Mouse (Mus musculus) kidney, embryonic 16.5 days (tissue): Measurements from ENCODE around the gene Cldn15. TPM values are rescaled to one million over a fixed set of nuclear protein-coding genes. Genes with fewer than 3 reads are reported as not detected.
A peak's percentile ranks its signal among the peaks of the same experiment; 100 is the strongest.

Experiments
- ATAC-seq: fragments of 200-750 bp; cut with Nextera tagmentation; 2 replicates; pipeline ENCODE4 v1.8.0; 2017; ENCODE audit warnings: moderate TSS enrichment; ENCODE audit not compliant: low FRiP score, low TSS enrichment
- H3K27ac ChIP-seq: fragments of 300-500 bp; sonication (generic); 2 replicates; pipeline ENCODE4 v1.5.1; 2014; ENCODE audit warnings: low read length
- H3K27me3 ChIP-seq: fragments of 300-500 bp; sonication (generic); 2 replicates; pipeline ENCODE4 v1.6.1; 2014; ENCODE audit warnings: low read length, control low read depth, mixed read lengths; ENCODE audit not compliant: insufficient read depth
- H3K36me3 ChIP-seq: fragments of 300-500 bp; sonication (generic); 2 replicates; pipeline ENCODE4 v1.6.1; 2014; ENCODE audit warnings: low read length, control low read depth, mixed read lengths; ENCODE audit not compliant: insufficient read depth
- H3K4me1 ChIP-seq: fragments of 300-500 bp; sonication (generic); 2 replicates; pipeline ENCODE4 v1.6.1; 2014; ENCODE audit warnings: low read length, control low read depth, mixed read lengths; ENCODE audit not compliant: insufficient read depth
- H3K4me2 ChIP-seq: fragments of 300-500 bp; sonication (generic); replicated peaks from 2 replicates; pipeline ENCODE4 v1.6.1; 2014; ENCODE audit warnings: low read depth, low read length
- H3K4me3 ChIP-seq: fragments of 300-500 bp; sonication (generic); 2 replicates; pipeline ENCODE4 v1.5.1; 2014; ENCODE audit warnings: mild to moderate bottlenecking, low read length
- H3K9ac ChIP-seq: fragments of 300-500 bp; sonication (generic); replicated peaks from 2 replicates; pipeline ENCODE4 v1.6.1; 2014; ENCODE audit warnings: low read length
- H3K9me3 ChIP-seq: fragments of 300-500 bp; sonication (generic); 2 replicates; pipeline ENCODE4 v1.6.1; 2016; ENCODE audit warnings: low read length, control low read depth
- WGBS: fragments of 180-500 bp; shearing (Covaris S2); extraction: QIAGEN DNeasy Blood & Tissue Kit; methylation state at CpG from one replicate; pipeline ENCODE4 v1.1.7; 2014; 5-methylcytosine and 5-hydroxymethylcytosine counted together
- polyA plus RNA-seq: library from polyadenylated mRNA; unstranded; fragments of >200 nt; fragmentation: Nextera tagmentation; extraction: Ambion mirVana; gene quantifications from 2 replicates; pipeline ENCODE4 v1.2.1, GENCODE M21; 2015

The Cldn15 gene
- 4.0 and 4.9 TPM in 2 replicates for polyA plus RNA-seq

- peak within 1 kb of the TSS; percentile 21 for H3K4me2 ChIP-seq
Measured at GRCm38 (mm10) chr5:136966331-136966730, at the start of gene Cldn15. Cldn15 (plus strand) TSS chr5:136966616.

DNA sequence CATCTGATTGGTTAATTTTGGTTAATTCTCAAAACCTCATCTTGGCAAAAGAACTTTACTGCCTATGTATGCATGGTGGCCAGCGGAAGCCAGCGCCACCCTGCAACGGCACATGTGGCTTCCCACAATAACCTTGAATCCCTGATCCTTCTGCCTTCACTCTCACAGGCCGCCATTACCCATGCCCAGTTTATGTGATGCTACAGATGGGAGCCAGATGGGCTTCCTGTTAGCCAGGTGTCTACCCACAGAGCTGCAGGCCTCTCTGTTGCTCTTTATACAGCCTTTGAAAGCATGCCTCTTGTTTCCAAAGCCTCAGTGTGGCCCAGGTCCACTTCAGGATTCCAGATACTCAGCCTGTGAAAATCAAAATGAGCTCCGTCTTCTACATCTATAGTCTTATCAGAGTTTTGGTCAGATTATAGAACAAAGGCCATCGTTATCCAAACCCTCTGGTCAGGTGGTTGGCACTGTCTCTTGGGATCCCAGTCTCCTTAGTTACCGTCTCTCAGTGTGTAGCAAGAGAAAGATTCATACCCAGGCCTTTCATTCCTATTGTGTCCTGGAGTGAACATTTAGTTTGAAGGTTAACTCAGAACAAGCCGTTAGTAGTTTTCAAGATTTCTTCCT lies 48.7 kb upstream of the Cldn15 start:
- H3K4me2 ChIP-seq: no peak overlapping the region
- H3K4me1 ChIP-seq: peaks cover 7% of the 10 kb centered on the region; the same call in 1 of the 2 replicates
- H3K9me3 ChIP-seq: no peaks in the 10 kb centered on the region
- no peak for ATAC-seq
- H3K4me3 ChIP-seq: no peak overlapping the region
- peaks cover 5% of the 10 kb centered on the region; the same call in 1 of the 2 replicates for H3K36me3 ChIP-seq
- H3K9ac ChIP-seq: no peak overlapping the region
- WGBS: 94% methylated on average over 8 of the region's 8 CpGs
- no peaks in the 10 kb centered on the region for H3K27me3 ChIP-seq
- no peak overlapping the region for H3K27ac ChIP-seq

More at GRCm38 (mm10) chr5:136966331-136966730, at the start of gene Cldn15:
- Histone ChIP-seq H3K27me3 (no peaks in the 10 kb centered on the region), H3K27ac (peak within 1 kb of the TSS; percentile 92), H3K9me3 (no peaks in the 10 kb centered on the region), H3K36me3 (peaks cover 21% of the 10 kb centered on the region), H3K4me1 (peaks cover 45% of the 10 kb centered on the region), H3K9ac (peak within 1 kb of the TSS; percentile 40), H3K4me3 (no peak within 1 kb of the TSS)
- peak; percentile 57 for ATAC-seq
- 23% methylated on average over 6 of the region's 6 CpGs for WGBS

DNA sequence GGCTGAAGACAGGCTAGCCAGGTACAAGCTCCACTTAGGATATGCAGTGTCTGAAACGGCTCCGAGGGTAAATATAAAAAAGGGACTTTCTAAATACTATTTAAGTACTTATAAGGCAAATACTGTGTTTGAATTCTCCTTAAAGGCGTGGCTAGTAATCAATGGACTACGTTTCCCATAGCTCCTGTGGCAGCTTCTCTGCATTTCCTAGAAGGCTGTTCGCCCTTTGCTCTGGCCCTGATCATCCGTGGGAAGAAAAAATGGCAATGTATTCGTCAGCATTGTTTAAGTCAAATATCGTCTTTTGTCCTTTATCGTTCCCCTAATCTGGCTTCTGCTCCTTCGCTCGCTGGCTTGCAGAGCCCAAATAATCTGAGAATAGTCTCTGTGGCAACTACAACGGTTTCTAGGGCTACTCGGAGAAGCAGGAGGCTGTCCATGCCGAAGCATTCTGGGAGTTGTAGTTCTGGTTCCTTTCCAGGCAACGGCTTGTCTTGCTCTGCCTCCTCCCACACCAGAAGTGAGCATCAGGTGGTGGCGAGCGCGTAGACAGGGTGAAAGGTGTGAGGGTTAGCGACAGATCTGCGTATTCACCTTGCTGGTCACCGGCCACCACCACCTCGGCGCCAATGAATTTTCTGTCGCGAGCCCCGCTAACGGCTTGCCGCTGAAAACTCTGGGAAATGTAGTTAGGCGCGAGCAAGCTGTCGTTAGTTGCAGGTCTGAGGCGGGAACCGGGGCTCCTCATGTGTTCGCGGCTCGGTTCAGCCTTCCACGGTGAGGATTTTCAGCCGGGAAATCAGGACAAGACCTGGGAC lies 47.6 kb upstream of the Cldn15 start:
- 3% methylated on average over 38 of the region's 38 CpGs for WGBS
- H3K27me3 ChIP-seq: no peaks in the 10 kb centered on the region
- H3K36me3 ChIP-seq: no peaks in the 10 kb centered on the region
- H3K9ac ChIP-seq: peak overlapping the region; percentile 76
- H3K4me3 ChIP-seq: peak overlapping the region; percentile 75
- H3K4me1 ChIP-seq: peaks cover 7% of the 10 kb centered on the region; the same call in 1 of the 2 replicates
- peak overlapping the region; percentile 93 for H3K4me2 ChIP-seq
- H3K9me3 ChIP-seq: no peaks in the 10 kb centered on the region
- H3K27ac ChIP-seq: 0 out of 2 replicates have a peak overlapping the region, but pooled peaks have one; percentile 21
- peak; percentile 90 for ATAC-seq

DNA sequence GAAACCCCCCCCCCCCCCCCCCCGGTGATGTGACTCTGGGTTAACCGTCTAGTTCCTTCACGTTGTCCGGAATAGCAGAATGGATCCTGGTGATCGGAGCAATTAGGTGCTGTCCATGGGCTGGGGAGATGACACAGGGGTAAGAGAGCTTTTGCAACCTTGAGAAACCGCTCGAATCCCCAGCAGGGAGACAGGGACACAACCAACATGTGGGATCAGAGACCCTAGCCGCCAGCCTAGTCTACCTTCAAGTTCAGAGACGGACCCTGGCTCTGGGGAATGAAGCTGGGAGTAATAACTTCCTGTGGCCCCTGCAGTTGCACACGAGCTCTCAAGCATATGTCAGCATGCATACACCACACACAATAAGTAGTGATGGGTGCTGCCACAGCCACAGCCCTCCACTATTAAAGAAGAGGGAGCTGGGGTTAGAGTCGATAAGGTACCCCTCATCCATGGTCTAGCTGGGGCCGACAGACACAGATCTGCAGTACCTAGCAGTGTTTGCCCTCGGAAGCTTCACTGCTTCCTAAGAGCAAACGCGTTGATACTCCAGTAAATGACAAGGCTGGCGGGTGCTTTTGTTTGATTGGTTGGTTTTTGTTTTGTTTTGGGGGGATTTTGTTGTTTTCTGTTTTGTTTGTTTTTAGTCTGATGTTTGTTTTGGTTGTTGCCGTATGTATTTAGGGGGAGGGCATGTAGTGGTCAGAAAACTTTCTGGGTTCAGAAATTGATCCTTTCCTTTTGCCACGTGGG lies 46.7 kb upstream of the Cldn15 start:
- Histone ChIP-seq H3K27me3 (no peaks in the 10 kb centered on the region), H3K9me3 (no peaks in the 10 kb centered on the region), H3K4me2 (peak overlapping the region; percentile 93), H3K9ac (peak overlapping the region; percentile 76), H3K36me3 (no peaks in the 10 kb centered on the region), H3K4me1 (peaks cover 7% of the 10 kb centered on the region; the same call in 1 of the 2 replicates), H3K4me3 (peak overlapping the region; percentile 75), H3K27ac (no peak overlapping the region)
- peak; percentile 14; the same call in 1 of the 2 replicates for ATAC-seq
- 20% methylated on average over 17 of the region's 18 CpGs for WGBS

GRCm38 (mm10) chr5:136922830-136923229 lies 43.6 kb upstream of the Cldn15 start:
- 0 out of 2 replicates have a peak, but pooled peaks cover 8% of the 10 kb centered on the region for H3K36me3 ChIP-seq
- no peaks in the 10 kb centered on the region for H3K27me3 ChIP-seq
- H3K4me1 ChIP-seq: peaks cover 7% of the 10 kb centered on the region; the same call in 1 of the 2 replicates
- no peak overlapping the region for H3K4me2 ChIP-seq
- WGBS: 86% methylated on average over 9 of the region's 9 CpGs
- no peak for ATAC-seq
- H3K27ac ChIP-seq: no peak overlapping the region
- no peak overlapping the region for H3K4me3 ChIP-seq
- H3K9me3 ChIP-seq: no peaks in the 10 kb centered on the region
- H3K9ac ChIP-seq: no peak overlapping the region

GRCm38 (mm10) chr5:136923751-136924478 lies 42.5 kb upstream of the Cldn15 start:
- no peaks in the 10 kb centered on the region for H3K27me3 ChIP-seq
- no peaks in the 10 kb centered on the region for H3K9me3 ChIP-seq
- no peak overlapping the region for H3K9ac ChIP-seq
- no peak for ATAC-seq
- no peak overlapping the region for H3K27ac ChIP-seq
- WGBS: 71% methylated on average over 7 of the region's 7 CpGs
- H3K4me3 ChIP-seq: no peak overlapping the region
- peaks cover 7% of the 10 kb centered on the region; the same call in 1 of the 2 replicates for H3K4me1 ChIP-seq
- no peak overlapping the region for H3K4me2 ChIP-seq
- 0 out of 2 replicates have a peak, but pooled peaks cover 8% of the 10 kb centered on the region for H3K36me3 ChIP-seq

DNA sequence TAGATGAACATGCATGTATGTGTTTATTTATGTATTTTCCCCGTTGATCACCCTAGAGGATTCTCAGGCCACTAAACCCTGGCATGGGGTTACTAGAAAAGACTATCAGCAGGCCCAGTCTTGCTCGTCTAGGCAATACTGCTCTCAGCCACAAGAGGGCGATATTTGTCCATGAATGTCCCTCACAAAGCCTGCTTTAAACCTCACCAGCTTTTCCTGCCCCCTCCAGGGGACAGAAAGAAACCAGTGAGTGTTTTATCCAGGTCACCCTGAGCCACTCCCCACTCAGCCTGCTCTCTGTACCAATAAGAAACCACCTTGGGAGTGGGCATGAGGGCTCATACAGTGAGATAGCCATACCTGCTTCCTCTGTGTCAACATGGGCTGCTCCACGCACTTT lies 37.3 kb upstream of the Cldn15 start:
- no peaks in the 10 kb centered on the region for H3K9me3 ChIP-seq
- H3K4me3 ChIP-seq: no peak overlapping the region
- no peak overlapping the region for H3K4me2 ChIP-seq
- 16% methylated on average over 4 of the region's 4 CpGs for WGBS
- no peaks in the 10 kb centered on the region for H3K27me3 ChIP-seq
- no peaks in the 10 kb centered on the region for H3K4me1 ChIP-seq
- 0 out of 2 replicates have a peak, but pooled peaks cover 8% of the 10 kb centered on the region for H3K36me3 ChIP-seq
- ATAC-seq: peak; percentile 75
- H3K27ac ChIP-seq: no peak overlapping the region
- H3K9ac ChIP-seq: no peak overlapping the region

GRCm38 (mm10) chr5:136931896-136932295 lies 34.5 kb upstream of the Cldn15 start:
- WGBS: 81% methylated on average over 14 of the region's 14 CpGs
- Histone ChIP-seq H3K9ac (no peak overlapping the region), H3K9me3 (no peaks in the 10 kb centered on the region), H3K4me3 (no peak overlapping the region), H3K27ac (no peak overlapping the region), H3K27me3 (no peaks in the 10 kb centered on the region), H3K4me1 (no peaks in the 10 kb centered on the region), H3K36me3 (no peaks in the 10 kb centered on the region), H3K4me2 (no peak overlapping the region)
- ATAC-seq: no peak

GRCm38 (mm10) chr5:136932956-136933355 lies 33.5 kb upstream of the Cldn15 start:
- H3K4me1 ChIP-seq: no peaks in the 10 kb centered on the region
- H3K27ac ChIP-seq: no peak overlapping the region
- no peak overlapping the region for H3K4me3 ChIP-seq
- H3K4me2 ChIP-seq: no peak overlapping the region
- no peaks in the 10 kb centered on the region for H3K36me3 ChIP-seq
- H3K9ac ChIP-seq: no peak overlapping the region
- 79% methylated on average over 5 of the region's 5 CpGs for WGBS
- H3K27me3 ChIP-seq: no peaks in the 10 kb centered on the region
- H3K9me3 ChIP-seq: no peaks in the 10 kb centered on the region
- no peak for ATAC-seq
